Mouse (Mus musculus): ENCODE data around the gene Kif12.

Kif12 gene

DNA sequence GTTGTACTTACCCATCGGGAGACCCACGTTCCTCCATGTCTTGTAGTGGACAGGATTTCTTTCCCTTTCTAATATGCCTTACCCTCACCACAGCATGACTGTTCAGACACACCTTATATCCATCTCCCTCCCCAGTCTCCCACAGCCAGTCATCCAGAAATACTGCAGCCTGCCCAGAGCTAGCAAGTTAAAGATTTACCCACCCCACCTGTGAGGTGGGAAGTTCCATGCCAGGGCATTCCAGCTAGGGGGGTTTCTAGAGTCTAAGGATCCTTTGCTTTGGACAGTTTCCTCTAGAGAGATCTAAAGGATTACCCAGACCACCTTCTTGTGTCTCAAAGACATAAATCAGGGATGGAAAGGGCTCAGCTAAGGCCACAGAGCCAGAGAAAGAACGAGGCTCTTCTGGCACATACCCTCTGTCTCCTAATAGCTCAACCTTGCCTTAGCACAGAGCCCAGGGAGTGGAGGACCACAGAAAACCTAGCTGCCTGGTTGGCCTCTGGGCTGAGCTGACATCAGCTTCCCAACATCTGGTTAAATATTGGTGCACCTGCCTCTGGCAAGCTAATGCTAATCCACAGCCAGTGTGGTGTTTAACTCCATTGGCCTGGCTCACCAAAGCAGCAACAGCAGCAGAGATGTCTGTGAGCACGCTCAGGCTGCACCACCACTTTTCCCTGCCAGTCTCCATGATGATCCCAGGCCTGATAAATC lies at the start of gene Kif12:
Gene Kif12 (minus strand): TSS at position 163 of the 717 bp plus-strand sequence.
- DNase-seq (ENCODE audit: low spot score in 2 of 2): no peak

DNA sequence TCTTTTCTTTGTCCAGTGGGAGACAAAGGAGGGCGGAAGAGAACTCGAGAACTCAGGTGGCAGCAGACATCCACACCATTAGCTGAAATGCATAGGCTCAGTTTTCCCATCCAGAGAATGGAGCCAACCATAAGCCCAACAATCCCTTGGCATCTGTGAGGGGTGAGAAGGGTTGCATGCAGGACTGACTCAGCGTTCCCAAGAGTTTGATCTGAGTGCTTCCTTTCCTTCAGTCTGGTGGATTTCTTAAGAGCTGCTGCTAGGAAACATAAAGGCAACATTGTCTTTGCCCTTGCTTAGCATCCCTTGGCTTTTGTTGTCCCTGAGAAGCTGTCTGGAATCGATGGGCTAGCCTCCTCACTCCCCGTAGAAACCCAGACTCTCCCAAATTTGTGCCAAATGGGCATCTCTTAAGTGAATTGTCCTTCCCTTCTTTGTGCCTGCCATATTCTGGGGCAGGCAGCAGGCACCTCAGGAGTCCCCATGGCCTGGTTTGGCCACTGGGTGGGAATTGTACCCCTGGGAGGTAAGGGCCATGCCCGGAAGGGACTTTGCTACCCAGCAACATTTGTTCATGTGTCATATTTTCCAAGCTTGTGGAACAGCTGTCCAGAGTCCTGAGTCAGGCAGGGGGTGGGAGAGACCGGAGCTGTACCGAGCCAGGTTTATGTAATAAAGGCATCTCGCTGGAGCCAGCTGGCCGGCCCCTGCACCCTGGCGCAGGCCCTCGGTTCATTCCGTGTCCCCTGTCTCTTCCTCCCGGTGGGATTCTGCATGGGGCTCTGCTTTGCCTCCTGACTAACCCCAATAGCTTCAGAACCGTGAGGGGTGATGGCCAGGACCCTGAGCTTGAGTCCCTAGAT lies 49.4 kb upstream of the Kif12 start:
- no peak for DNase-seq (ENCODE audit: low spot score in 2 of 2)

GRCm38 (mm10) chr4:63219635-63220034 lies 47.7 kb upstream of the Kif12 start:
- no peak for DNase-seq (ENCODE audit: low spot score in 2 of 2)

DNA sequence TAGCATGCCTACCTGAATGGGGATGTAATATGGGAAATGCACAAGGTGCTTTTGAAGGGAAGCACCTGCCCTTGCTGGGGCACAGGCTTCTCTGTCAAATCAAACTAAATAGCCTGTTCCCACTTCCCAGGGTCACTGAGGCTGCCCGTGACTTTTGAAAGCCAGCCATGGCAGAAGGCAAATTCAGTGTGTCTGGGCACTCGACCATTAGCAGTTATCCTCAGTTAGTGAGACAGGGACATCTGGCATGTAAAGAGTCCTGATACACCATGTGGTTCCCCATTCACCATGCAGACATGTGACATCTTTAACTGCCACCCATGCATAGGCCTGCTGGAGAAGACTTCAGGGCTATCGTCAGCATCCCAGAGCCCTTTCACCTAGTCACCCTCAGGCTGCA lies 47.1 kb upstream of the Kif12 start:
- no peak for DNase-seq (ENCODE audit: low spot score in 2 of 2)

GRCm38 (mm10) chr4:63217513-63217912 lies 45.6 kb upstream of the Kif12 start:
- DNase-seq (ENCODE audit: low spot score in 2 of 2): no peak

- DNase-seq (ENCODE audit: low spot score in 2 of 2): no peak
These were observed 44.6 kb upstream of the Kif12 start for GRCm38 (mm10) chr4:63216566-63216965.

GRCm38 (mm10) chr4:63215993-63216531 lies 44.1 kb upstream of the Kif12 start:
- peak in 1 of 2 experiments; percentile 58 for DNase-seq (ENCODE audit: low spot score in 2 of 2)

DNA sequence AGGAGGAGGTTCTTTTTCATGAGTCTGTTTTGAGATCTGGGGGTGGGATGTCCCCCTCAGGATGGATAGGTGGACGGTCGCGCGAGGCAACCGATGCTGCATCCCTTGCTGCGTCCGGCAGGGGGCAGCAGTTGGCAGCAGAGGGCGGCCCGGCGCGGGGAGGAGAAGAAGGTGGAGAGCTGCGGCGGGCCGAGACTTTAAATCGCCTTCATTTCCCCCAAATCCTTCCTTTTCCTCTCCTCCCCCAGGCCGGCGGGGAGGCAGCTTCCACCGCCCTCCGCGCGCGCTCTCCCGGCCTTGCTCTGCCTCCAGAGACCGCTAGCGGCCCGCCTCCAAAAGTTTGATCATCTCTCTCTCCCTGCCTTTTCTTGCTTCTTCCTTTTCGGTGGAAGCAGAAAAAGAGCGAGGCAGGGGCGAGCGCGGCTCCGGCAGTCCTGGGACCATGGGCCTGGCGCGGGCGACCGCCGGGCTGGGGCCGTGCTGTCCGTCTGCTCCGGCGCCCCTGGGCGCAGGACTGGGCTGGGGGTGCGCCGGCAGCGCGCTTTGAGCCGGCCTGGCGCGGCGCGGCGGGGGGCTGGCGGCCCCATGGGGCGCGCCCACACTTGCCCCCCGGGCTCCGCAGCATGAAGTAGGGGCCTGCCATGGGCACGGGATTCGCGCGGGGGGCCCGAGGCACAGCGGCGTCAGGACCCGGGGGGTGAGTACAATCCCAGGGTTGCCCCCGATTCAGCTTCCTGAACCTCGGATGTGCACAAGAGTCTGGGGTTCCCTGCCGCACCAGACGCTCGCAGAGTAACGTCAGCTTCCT lies 43.5 kb upstream of the Kif12 start:
- peak; percentile 68 to 83 for DNase-seq (ENCODE audit: low spot score in 2 of 2)

GRCm38 (mm10) chr4:63213907-63214621 lies 42.1 kb upstream of the Kif12 start, which contains the start of gene Col27a1:
Gene Col27a1 (plus strand): TSS chr4:63214004.
- no peak for DNase-seq (ENCODE audit: low spot score in 2 of 2)

- DNase-seq (ENCODE audit: low spot score in 2 of 2): peak; percentile 76 to 80
These were observed 33.7 kb upstream of the Kif12 start for GRCm38 (mm10) chr4:63205583-63205982.

DNA sequence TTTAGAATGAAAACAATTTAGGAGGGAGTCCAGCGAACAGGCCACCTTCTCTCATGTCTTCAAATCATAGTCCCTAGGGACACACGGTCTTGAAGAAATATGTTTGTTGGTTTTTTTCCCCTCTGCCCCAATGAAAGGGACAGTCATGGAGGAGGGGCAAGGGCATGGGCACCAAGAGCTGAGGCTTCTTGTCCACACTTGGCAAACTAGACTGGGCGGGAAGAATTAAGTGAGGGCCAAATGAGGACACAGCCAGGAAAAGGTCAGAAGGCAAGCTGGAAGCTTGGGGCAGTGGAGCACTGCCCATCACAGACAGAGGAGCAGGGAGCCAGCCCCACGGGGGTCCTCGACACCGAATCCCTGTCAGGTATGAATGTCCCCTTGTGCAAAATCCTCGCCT lies 31.9 kb upstream of the Kif12 start:
- no peak for DNase-seq (ENCODE audit: low spot score in 2 of 2)

- no peak for DNase-seq (ENCODE audit: low spot score in 2 of 2)
These were observed 27.4 kb upstream of the Kif12 start for GRCm38 (mm10) chr4:63199366-63199765.

DNA sequence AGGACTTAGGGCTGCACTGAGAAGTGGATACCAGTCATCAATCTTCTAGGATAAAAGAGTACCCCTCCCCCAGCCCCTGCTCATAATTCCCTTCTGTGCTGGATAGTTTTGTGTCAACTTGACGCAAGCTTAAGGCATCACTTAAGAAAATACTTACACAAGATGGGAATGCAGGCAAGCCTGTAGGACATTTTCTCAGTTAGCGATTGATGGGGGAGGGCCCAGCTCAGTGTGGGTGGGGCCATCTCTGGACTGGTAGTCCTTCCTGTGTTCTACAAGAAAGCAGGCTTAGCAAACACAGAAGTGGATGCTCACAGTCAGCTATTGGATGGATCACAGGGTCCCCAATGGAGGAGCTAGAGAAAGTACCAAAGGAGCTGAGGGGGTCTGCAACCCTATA lies 22.4 kb upstream of the Kif12 start:
- no peak for DNase-seq (ENCODE audit: low spot score in 2 of 2)

GRCm38 (mm10) chr4:63191641-63192040 lies 19.7 kb upstream of the Kif12 start:
- no peak for DNase-seq (ENCODE audit: low spot score in 2 of 2)

- DNase-seq (ENCODE audit: low spot score in 2 of 2): peak; percentile 34 to 35
These were observed 14.4 kb upstream of the Kif12 start for GRCm38 (mm10) chr4:63186281-63186870.

DNA sequence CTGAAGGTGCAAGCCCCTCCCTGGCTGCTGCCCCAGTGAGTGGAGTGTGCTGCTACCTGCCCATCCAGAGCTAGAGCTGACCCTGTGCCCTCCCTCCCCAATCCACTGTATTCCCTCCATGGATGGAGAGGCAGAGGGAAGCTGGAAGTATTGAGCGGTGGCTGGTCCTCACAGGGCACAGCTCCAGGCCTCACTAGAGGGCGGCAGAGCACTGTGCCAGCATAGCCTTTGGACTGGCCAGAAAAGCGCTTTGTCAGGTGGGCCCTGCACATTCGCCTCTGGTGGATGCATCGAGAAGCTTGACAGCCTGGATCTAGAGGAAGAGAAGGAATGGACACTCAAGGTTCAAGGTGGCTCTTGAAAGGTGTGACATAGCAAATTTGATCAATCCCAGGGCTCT lies 9.6 kb upstream of the Kif12 start:
- DNase-seq (ENCODE audit: low spot score in 2 of 2): peak; percentile 70 to 84

GRCm38 (mm10) chr4:63171122-63171521 lies 809 bp downstream of the Kif12 start:
- no peak for DNase-seq (ENCODE audit: low spot score in 2 of 2)

DNA sequence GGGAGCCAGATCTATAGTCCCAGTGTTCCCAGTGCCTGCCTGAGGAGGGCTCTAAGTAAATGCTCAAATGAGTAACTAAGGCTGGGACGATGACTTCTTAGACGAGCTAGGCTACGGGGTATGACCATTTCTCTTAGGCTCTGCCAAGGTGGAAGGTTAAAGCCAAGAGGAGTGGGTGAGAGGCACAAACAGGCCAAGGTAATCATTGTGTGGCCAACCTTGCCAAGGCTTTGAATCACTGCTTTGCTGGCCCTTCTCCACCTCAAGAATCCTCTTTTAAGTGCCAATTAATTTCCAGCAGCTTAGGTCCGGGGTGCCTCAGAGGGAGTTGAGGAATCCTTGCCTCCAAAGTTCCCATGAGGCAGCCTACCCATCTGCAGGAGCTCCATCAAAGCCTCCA lies 1.9 kb downstream of the Kif12 start:
- no peak for DNase-seq (ENCODE audit: low spot score in 2 of 2)

GRCm38 (mm10) chr4:63166323-63166722 lies 5.6 kb downstream of the Kif12 start:
- DNase-seq (ENCODE audit: low spot score in 2 of 2): no peak

DNA sequence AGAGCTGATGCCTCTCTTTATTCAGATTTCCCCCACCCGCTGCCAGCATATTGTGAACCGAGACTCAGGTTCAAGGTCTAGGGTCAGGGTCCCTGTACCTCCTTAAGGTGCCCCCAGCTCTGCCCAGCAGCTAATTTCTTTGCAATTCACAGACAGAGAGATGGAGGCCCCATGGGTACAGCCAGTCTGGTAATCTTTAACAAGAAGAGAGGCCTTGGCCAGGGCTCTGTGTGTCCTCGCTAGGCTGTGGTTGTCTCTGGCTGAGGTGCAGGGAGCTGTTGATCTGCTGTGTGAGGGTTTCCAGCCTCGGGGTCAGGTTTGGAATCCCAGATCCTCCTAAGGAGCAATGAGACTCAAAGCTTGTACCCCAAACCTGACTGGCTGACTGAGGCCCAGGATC lies 6.3 kb downstream of the Kif12 start:
- no peak for DNase-seq (ENCODE audit: low spot score in 2 of 2)

Data from right cerebral cortex, postnatal 10 days (tissue).